Mouse (Mus musculus): ENCODE measurements around the gene Lrch3. TPM values are rescaled to one million over a fixed set of nuclear protein-coding genes. Genes with fewer than 3 reads are reported as not detected.

Lrch3 gene
- polyA plus RNA-seq, 1 experiment from 2014 or later, result 53.0 TPM

- ATAC-seq, result no peak
- no peaks in the 10 kb centered on the region for H3K9me3 ChIP-seq
- 84% methylated on average over 14 of the region's 14 CpGs for WGBS
- H3K4me3 ChIP-seq (replicated peaks), result peak overlapping the region; percentile 92
- no peaks in the 10 kb centered on the region for H3K36me3 ChIP-seq
- no peaks in the 10 kb centered on the region for H3K27me3 ChIP-seq
- peak overlapping the region; percentile 49; the same call in 1 of the 2 replicates for H3K9ac ChIP-seq (replicated peaks)
- peaks cover 15% of the 10 kb centered on the region for H3K4me1 ChIP-seq (replicated peaks)
- H3K27ac ChIP-seq, result no peak overlapping the region
- peak overlapping the region; percentile 86 for H3K4me2 ChIP-seq (replicated peaks)
These were observed 34.7 kb upstream of the Lrch3 start for GRCm38 (mm10) chr16:32878972-32879926.

- Histone ChIP-seq H3K9ac (replicated peaks) (no peak overlapping the region), H3K4me2 (replicated peaks) (no peak overlapping the region), H3K4me3 (replicated peaks) (no peak overlapping the region), H3K4me1 (replicated peaks) (peaks cover 15% of the 10 kb centered on the region), H3K9me3 (no peaks in the 10 kb centered on the region), H3K27me3 (no peaks in the 10 kb centered on the region), H3K36me3 (peaks cover 10% of the 10 kb centered on the region), H3K27ac (no peak overlapping the region)
- ATAC-seq, result no peak
- 84% methylated on average over 7 of the region's 7 CpGs for WGBS
These were observed 32.4 kb upstream of the Lrch3 start for GRCm38 (mm10) chr16:32881538-32881937.

GRCm38 (mm10) chr16:32887996-32888395, 25.9 kb upstream of the Lrch3 start:
- no peak overlapping the region for H3K9ac ChIP-seq (replicated peaks)
- 90% methylated on average over 7 of the region's 7 CpGs for WGBS

GRCm38 (mm10) chr16:32889881-32890280, 24.0 kb upstream of the Lrch3 start:
- ATAC-seq, result no peak
- no peaks in the 10 kb centered on the region for H3K27me3 ChIP-seq
- H3K4me3 ChIP-seq (replicated peaks), result no peak overlapping the region
- H3K9me3 ChIP-seq, result no peaks in the 10 kb centered on the region
- H3K36me3 ChIP-seq, result peaks cover 51% of the 10 kb centered on the region
- no peak overlapping the region for H3K27ac ChIP-seq
- 66% methylated on average over 2 of the region's 2 CpGs for WGBS
- no peaks in the 10 kb centered on the region for H3K4me1 ChIP-seq (replicated peaks)
- H3K4me2 ChIP-seq (replicated peaks), result no peak overlapping the region
- H3K9ac ChIP-seq (replicated peaks), result no peak overlapping the region

More at GRCm38 (mm10) chr16:32887996-32888395, 25.9 kb upstream of the Lrch3 start:
- no peaks in the 10 kb centered on the region for H3K9me3 ChIP-seq
- H3K27me3 ChIP-seq, result no peaks in the 10 kb centered on the region
- no peak overlapping the region for H3K27ac ChIP-seq
- no peak overlapping the region for H3K4me2 ChIP-seq (replicated peaks)
- H3K36me3 ChIP-seq, result peaks cover 40% of the 10 kb centered on the region
- H3K4me1 ChIP-seq (replicated peaks), result no peaks in the 10 kb centered on the region
- ATAC-seq, result no peak
- no peak overlapping the region for H3K4me3 ChIP-seq (replicated peaks)

GRCm38 (mm10) chr16:32896126-32896525, 17.8 kb upstream of the Lrch3 start:
- peaks cover 59% of the 10 kb centered on the region for H3K36me3 ChIP-seq

GRCm38 (mm10) chr16:32901360-32902050, 12.4 kb upstream of the Lrch3 start:
- ATAC-seq, result no peak
- Histone ChIP-seq H3K9ac (replicated peaks) (no peak overlapping the region), H3K4me1 (replicated peaks) (no peaks in the 10 kb centered on the region), H3K9me3 (no peaks in the 10 kb centered on the region), H3K4me2 (replicated peaks) (no peak overlapping the region), H3K36me3 (peaks cover 52% of the 10 kb centered on the region), H3K27ac (no peak overlapping the region), H3K27me3 (no peaks in the 10 kb centered on the region), H3K4me3 (replicated peaks) (no peak overlapping the region)
- WGBS, result 89% methylated on average over 2 of the region's 2 CpGs

More at GRCm38 (mm10) chr16:32896126-32896525, 17.8 kb upstream of the Lrch3 start:
- Histone ChIP-seq H3K9me3 (no peaks in the 10 kb centered on the region), H3K4me2 (replicated peaks) (no peak overlapping the region), H3K4me1 (replicated peaks) (no peaks in the 10 kb centered on the region), H3K4me3 (replicated peaks) (no peak overlapping the region), H3K9ac (replicated peaks) (no peak overlapping the region), H3K27me3 (no peaks in the 10 kb centered on the region), H3K27ac (no peak overlapping the region)
- ATAC-seq, result no peak

GRCm38 (mm10) chr16:32902051-32902428, 11.9 kb upstream of the Lrch3 start:
- no peak overlapping the region for H3K27ac ChIP-seq
- H3K4me2 ChIP-seq (replicated peaks), result no peak overlapping the region
- ATAC-seq, result no peak
- 72% methylated on average over 3 of the region's 3 CpGs for WGBS
- peaks cover 56% of the 10 kb centered on the region for H3K36me3 ChIP-seq
- no peaks in the 10 kb centered on the region for H3K9me3 ChIP-seq
- H3K27me3 ChIP-seq, result no peaks in the 10 kb centered on the region
- H3K4me3 ChIP-seq (replicated peaks), result no peak overlapping the region
- no peak overlapping the region for H3K9ac ChIP-seq (replicated peaks)
- H3K4me1 ChIP-seq (replicated peaks), result no peaks in the 10 kb centered on the region

- no peaks in the 10 kb centered on the region for H3K9me3 ChIP-seq
- H3K27me3 ChIP-seq, result no peaks in the 10 kb centered on the region
- no peak overlapping the region for H3K9ac ChIP-seq (replicated peaks)
- H3K4me2 ChIP-seq (replicated peaks), result no peak overlapping the region
- H3K27ac ChIP-seq, result no peak overlapping the region
- no peak for ATAC-seq
- 86% methylated on average over 2 of the region's 2 CpGs for WGBS
- no peak overlapping the region for H3K4me3 ChIP-seq (replicated peaks)
- H3K4me1 ChIP-seq (replicated peaks), result no peaks in the 10 kb centered on the region
- H3K36me3 ChIP-seq, result peaks cover 33% of the 10 kb centered on the region
These were observed 7.7 kb upstream of the Lrch3 start for GRCm38 (mm10) chr16:32906186-32906585.

GRCm38 (mm10) chr16:32906727-32907126, 7.2 kb upstream of the Lrch3 start:
- 91% methylated on average over 8 of the region's 8 CpGs for WGBS
- no peak for ATAC-seq
- no peaks in the 10 kb centered on the region for H3K9me3 ChIP-seq

GRCm38 (mm10) chr16:32913212-32913611, 688 bp upstream of the Lrch3 start:
- no peaks in the 10 kb centered on the region for H3K9me3 ChIP-seq
- H3K27ac ChIP-seq, result no peak overlapping the region
- no peak overlapping the region; the same call in 1 of the 2 replicates for H3K9ac ChIP-seq (replicated peaks)
- peak overlapping the region; percentile 63 for H3K4me2 ChIP-seq (replicated peaks)
- no peaks in the 10 kb centered on the region for H3K27me3 ChIP-seq
- H3K36me3 ChIP-seq, result no peaks in the 10 kb centered on the region
- H3K4me3 ChIP-seq (replicated peaks), result peak overlapping the region; percentile 91; the same call in 1 of the 2 replicates
- WGBS, result 71% methylated on average over 7 of the region's 7 CpGs
- peaks cover 16% of the 10 kb centered on the region for H3K4me1 ChIP-seq (replicated peaks)
- no peak for ATAC-seq

More at GRCm38 (mm10) chr16:32906727-32907126, 7.2 kb upstream of the Lrch3 start:
- no peak overlapping the region for H3K27ac ChIP-seq
- no peak overlapping the region for H3K4me3 ChIP-seq (replicated peaks)
- no peak overlapping the region for H3K9ac ChIP-seq (replicated peaks)
- no peaks in the 10 kb centered on the region for H3K4me1 ChIP-seq (replicated peaks)
- H3K27me3 ChIP-seq, result no peaks in the 10 kb centered on the region
- H3K4me2 ChIP-seq (replicated peaks), result no peak overlapping the region
- H3K36me3 ChIP-seq, result peaks cover 28% of the 10 kb centered on the region

- H3K27ac ChIP-seq, result no peak overlapping the region
- H3K4me1 ChIP-seq (replicated peaks), result peaks cover 16% of the 10 kb centered on the region
- H3K27me3 ChIP-seq, result no peaks in the 10 kb centered on the region
- no peaks in the 10 kb centered on the region; the same call in 1 of the 2 replicates for H3K9me3 ChIP-seq
- ATAC-seq, result no peak
- peak overlapping the region; percentile 91 for H3K4me3 ChIP-seq (replicated peaks)
- peak overlapping the region; percentile 63 for H3K4me2 ChIP-seq (replicated peaks)
- WGBS, result 74% methylated on average over 9 of the region's 9 CpGs
- 0 out of 2 replicates have a peak, but pooled peaks cover 4% of the 10 kb centered on the region for H3K36me3 ChIP-seq
- H3K9ac ChIP-seq (replicated peaks), result no peak overlapping the region
These were observed 1.6 kb downstream of the Lrch3 start for GRCm38 (mm10) chr16:32915292-32916068.

Measured in midbrain, embryonic 13.5 days (tissue).